Mouse (Mus musculus) lung, postnatal 25 days (tissue): ENCODE data around the gene Asic1.

Source experiments
- DNase-seq: peaks from one replicate; pipeline ENCODE4 v3.0.0; 2022; ENCODE audit warnings: low spot score

Asic1 gene

DNA sequence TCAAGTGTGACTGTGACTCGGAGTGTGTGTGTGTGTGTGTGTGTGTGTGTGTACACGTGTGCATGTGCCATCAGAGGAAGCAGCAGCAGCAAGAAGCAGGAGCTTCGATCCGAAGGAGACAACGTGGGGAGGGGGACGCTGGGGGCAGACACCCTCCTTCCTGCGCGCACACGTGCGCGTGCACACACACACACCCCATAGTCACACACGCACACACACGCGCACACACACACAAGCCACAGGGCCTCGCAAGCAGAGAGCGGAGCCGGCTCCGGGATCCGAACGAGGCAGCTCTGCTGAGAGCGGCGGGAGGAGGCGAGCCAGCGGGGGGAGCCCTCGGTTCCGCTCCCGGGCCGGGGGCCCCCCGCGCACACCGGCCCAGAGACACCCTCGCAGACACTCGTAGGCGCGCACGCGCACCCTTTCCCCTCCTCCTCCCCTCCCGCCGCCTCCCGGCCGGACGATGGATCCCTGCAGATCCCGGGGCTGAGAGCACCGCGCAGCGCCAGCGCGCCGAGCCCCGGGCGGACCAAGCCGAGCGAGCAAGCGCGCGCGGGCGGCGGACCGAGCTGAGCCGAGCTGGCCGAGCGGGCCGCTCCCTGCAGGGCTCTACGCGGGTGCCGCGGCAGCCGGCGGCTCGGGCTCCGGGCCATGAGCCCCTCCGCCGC lies at the start of gene Asic1:
TSS of gene Asic1 (plus strand) at position 215 of the 668 bp plus-strand sequence.
- peak; percentile 41 for DNase-seq

DNA sequence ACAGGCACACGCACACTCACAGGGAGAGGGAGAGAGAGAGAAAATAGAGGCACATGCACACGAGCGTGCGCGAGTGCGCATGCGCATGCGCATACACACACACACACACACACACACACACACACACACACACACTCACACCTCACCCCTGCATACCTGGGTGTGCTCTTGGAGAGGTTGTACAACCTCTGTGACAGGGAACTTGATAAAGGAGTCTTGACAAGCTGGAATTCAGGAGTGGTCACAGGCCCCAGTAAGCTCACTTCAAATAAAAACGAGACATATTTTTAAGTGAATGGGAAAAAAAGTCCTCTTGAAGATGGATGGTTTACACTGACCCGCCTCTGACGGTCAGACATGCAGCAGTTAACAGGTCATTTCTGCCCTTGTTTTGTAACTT lies 48.1 kb upstream of the Asic1 start:
- DNase-seq, result no peak

DNA sequence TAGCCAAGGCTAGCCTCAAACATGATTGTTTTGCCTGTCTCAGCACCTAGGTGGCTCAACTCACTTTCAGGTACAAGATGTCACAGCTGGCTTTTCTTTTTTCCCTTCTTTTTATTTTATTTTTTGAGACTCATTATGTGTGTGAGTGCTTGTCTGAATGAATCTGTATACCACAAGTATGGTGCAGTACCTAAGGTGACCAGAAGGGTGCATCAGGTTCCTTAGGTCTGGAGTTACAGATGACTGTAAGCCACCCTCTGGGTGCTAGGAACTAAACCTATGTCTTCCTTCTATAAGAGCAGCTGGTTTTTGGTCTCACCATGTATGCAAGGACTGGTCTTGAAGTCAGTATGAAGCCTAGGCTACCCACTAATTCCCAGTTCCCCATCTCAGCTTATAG lies 38.5 kb upstream of the Asic1 start:
- DNase-seq, result no peak

DNA sequence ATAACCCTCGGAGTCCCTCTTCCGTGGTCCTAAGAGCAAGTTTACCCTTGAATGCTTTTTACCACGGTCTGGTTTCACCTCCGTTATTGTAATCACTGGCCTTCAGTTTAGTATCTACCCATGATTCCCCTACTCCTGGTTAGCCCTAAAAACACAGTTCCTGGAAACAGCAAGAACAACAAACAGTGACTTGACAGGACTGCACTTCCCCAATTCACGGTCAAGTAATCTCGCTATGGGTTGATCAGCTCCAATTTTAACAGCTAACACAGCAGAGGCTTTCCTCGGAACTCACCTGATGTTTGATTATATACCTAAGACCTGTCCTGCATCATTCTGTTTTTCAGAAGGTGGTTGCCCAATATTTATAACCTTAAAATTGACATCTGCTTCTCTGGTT lies 35.5 kb upstream of the Asic1 start:
- no peak for DNase-seq

DNA sequence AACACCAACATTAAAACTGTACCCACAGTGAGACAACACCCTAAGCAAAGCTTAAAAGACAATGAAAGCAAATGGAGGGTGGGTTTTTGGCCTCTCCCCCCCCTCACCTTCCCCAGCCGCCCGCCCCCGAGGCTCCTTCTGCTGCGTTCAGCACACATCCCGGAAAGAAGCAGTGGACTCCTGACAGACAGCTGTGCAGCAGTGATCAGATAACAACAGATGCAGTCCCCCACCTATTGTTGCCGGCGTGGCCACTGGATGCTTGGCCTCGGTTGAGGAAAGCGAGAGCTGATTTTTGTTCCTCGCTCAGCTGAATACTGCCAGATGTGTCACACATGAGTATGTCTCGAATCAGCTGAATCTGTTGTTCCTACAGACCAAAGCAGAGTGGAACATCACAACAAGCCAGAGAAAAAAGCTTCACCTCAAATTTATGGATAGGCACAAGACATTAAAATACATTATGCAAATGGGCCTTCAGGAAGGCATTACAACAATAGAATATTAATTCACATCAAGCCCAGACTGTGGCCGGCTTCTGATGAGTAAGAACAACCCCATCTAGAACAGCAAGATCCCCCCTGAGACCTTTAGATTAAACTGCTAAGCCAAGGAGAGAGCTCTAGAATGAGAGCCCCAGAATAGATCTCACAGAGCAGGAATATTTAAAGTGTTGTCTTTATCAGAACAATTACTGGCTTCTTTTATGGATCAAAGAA lies 32.6 kb upstream of the Asic1 start:
- DNase-seq, result no peak

DNA sequence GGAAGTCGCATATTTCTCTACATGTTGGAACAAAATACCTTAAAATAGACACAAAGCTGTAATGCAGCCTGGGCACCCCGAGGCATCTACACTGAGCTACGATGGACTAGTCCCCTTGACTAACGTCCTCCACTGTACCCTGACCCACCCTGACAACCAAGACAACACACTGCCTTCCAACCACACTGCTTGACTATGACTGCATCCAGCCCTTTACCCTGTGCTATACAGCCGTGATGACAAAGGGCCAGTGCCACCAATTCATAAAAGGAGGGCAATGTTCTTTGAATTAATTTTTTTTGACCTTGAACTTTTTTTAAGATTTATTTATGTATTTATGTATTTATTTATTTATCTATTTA lies 32.1 kb upstream of the Asic1 start:
- DNase-seq, result no peak

DNA sequence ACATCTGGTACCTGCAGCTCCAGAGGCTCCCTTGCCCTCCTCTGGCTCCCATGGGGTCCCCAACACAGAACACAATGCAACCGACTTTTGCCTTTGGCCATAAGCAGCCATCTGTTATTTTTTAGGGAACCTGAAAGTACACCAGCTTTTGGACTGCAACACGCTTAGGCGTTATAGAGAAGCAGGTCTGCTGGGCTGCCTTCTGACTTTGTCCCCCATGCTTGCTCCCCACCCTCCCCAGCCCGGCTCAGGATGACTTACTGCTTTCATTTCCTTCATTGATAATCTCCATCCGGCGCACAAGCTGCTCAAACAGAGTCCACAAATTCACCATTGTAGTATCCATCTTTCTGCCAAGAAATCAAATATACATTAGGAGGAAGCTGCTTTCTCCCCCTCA lies 27.5 kb upstream of the Asic1 start:
- DNase-seq, result no peak

DNA sequence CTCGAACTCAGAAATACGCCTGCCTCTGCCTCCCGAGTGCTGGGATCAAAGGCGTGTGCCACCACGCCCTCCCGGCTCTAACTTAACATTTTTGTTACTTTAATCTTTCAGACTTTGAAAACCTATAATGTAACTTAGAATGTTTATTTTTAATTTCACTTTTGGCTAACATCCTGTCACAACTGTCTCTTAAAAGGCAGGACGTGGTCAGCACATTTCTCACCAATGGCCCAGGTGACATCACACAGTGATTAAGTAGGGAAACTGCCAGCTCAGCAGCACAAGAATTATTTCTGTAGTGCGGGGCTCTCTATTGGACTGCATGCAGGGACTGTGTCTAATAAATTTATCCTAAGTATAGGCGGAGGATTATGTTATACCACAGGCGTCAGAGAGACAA lies 26.3 kb upstream of the Asic1 start:
- no peak for DNase-seq

DNA sequence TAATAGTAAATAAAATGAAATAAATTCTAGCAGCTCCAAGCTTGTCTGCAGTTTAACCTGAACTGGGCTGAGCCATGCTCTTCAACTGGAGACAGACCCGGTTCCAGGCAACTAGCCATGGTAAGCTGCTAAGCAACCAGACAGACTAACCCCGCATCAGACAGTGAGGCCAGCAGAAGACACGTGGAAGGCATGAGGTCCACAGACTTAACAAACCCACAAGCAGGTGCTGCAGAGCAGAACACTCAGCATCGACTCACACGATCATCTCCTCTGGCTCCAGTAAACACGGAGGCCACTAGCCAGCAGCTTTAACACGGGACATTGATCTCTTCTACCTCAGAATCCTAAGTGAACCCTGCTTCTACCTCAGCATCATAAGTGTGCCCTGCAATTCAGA lies 25.4 kb upstream of the Asic1 start:
- no peak for DNase-seq

DNA sequence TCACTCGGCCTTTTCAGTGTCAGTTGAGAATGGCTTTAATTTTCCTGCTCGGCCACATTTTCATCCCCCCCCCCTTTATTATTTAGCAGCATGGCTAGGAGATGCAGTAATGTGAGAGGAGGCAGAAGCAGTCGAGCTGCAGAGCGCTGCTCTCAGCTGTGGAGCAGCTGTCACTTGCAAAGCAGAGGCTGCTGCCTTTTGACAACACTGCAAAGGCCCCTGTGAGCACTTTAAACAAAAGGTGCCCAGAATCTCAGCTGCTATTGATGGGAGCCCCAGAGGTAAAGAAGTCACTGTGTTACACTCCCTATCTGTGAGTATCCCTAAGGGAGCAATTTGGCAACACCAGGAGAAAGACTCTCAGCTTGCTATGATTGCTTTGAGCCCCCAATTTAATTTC lies 21.8 kb upstream of the Asic1 start:
- no peak for DNase-seq

DNA sequence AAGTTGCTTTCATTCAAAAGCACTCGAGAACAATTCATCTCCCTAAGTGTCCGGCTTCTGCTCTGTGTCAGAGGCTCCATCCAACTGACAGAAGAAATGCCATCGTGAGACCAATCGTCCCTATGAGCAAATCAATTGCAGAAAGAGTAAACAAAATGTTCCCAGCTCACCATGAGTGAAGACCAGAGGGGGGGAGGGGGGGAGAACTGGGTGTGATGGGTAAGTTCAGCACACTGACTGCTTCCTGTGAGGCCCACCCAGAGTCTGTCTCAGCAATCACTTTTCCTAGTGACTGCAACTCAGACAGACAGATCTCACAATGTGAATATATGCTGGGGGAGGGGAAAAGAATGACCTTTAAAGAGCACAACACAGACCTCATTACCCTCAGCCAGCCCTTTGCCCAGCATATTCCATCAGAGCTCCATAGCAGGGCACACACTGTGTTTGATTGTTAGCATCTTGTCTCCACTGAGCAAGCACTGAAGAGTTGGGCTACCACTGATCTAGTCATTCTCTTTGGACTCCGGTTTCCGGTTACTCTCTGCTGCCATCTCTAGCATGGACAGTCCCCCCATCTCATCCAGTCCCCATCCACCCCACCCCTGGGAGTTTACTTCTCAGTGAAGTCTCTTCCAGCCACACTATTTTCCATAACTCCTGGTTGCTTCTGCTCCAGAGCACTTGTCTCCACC lies 21.0 kb upstream of the Asic1 start:
- no peak for DNase-seq

DNA sequence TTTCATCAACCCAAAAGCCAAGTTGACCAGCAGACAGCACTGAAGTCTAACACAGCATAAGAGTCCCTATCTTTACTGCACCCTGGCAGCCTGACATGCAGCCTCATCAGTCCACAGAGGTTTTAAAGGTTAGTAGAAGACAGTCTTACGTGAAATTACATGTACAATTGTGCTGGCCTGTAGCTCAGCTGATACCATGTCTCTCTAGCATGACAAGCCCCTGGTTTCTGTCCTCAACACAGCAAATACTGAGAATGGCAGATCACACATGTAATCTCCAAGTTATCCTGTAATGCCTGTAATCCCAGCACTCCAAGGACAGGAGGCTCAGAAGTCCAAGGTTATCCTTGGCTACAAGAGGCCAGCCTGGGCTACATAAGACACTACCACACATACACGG lies 19.9 kb upstream of the Asic1 start:
- DNase-seq, result no peak

DNA sequence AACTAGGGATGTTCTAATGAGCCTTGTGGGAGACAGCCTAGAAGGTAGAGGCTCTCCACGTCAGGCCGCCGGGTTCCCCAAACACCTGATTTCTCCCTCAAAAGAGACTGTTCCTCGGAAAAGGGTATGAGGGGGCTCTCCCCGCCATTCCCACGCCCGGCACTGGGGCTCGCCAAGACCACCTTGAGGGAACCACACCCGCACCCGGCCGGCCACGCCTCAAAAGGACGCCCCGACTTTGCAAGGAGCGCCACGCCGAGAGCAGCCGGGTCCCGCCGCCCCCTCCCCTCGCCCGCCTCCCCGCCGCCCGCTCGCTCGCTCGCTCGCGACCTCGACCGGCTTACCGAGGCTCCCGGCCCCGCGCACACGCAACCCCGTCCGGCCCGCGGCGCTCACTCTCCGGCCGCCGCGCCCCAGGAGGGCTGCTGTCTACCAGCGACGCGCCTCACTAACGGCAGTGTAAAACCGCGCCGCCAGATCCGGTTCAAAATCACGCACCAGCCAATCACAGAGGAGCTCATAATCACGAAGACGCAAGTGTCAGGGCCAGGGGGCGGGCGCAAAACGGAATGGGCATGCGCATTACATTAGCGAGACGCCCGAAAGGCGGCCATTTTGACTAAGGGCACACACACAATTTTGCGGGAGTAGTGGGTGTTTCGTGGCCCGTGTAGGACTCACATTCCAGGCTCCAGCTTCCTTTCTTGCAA lies 18.9 kb upstream of the Asic1 start, which contains the start of gene Racgap1:
TSS of gene Racgap1 (minus strand) at position 494 of the 710 bp plus-strand sequence.
- DNase-seq, result peak; percentile 98

DNA sequence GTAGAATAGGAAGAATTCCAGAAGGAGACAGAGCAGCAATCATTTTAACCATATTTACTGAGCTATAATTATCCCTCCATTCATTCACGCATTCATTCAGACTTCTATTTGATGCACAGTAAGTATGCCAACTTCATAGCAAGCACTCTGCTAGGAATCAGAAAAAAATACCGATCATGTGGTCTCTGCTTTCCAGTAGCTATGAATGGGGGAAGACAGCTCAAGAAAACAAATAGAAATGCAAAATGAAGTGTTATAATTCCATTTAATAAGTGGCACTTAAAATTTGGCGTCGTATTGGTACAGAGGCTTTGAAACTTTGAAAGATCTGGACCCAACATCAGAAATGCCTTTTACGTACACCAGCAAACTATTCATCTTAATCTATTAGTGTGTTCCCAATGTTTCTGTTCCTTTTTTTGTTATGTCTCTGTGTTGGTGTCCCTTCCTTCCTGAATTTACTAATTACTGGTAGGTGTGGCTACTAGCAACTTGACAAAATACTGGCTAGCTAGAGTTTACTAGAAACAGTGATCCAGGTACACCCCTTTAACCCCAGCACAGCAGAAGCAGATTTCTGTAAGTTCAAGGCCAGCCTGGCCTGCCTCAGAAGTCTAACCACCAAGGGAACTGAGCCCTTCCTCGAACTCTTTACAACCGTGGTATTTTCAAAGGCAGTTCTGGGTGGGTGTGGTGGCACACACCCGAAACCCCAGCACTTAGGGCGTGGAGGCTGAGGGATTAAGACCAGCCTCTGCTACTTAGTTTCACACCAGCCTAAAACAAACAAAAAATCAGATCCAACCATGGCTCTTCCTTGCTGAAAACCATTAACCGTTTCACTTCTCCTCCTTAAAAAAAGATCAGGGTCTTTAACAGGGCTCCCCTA lies 17.9 kb upstream of the Asic1 start:
- DNase-seq, result no peak

DNA sequence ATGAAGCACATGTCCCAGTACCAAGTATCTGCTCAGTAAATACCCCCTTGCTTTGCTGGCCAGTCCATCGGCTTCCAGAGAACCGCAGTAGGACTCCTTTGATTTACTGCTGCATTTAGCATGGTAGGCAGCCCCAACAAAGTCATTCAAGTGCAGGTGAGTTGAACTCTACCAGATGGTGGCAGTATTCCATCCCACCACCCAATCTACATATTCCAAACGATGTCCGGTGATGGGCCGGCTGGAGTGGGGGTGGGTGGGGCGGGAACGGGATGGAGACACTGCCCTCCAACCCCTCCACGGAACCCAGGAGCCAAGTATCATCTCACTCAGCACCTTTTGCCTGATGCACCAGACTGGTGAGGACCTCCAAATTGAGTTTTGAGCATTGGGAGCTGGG lies 16.9 kb upstream of the Asic1 start:
- DNase-seq, result no peak

DNA sequence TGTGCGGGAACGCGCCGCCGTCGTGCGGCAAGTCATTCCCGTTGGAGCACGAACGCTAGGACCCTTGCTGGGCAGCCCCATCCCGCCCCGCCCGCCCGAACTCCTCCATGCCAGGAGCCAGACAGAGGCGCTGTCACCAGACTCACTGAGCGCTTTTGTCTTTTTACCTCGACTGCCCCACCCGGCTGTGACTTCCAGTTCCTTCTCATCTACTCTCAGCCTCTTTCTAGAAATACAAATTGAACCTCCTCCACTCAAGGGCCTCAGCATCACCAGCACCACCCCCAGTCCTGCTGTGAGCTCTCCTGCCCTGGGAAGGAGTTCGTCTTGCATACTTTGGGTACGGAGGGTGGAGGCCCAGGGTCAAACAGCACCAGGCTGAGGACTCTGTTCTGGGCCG lies 16.3 kb upstream of the Asic1 start:
- DNase-seq, result no peak

DNA sequence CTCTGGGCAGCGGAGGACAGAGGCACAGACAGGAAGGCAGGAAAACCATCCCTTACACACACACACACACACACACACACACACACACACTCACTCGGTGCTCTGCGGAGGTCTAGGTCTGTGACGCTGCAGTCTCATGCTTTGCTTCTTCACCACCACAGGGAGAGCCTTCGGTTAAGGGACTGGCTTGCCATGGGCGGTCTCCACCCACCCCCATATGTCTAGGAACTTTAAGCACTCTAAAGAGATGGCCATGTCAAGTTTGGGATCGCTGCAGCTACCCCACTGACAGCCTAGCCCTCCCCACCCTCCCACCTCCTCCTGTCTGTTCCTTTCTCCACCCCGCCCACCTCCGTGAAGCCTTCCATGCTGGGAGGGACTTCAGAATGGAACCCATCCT lies 14.2 kb upstream of the Asic1 start:
- no peak for DNase-seq

DNA sequence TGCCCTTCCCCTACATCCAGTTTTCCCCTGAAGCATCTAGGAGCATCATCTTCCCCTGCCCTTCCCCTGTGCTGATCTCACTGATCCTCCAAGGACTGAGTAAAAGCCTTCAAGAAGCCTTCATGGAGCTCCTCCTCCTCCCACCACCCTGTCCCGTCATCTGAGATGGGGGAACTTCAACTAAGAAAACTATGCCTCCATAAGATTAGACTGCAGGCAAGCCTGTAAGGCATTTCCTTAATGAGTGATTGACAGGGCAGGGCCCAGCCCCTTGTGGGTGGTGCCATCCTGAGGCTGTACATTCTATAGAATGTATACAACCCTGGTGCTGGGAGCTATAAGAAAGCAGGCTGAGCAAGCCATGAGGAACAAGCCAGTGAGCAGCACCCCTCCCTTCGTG lies 11.7 kb upstream of the Asic1 start:
- DNase-seq, result no peak

DNA sequence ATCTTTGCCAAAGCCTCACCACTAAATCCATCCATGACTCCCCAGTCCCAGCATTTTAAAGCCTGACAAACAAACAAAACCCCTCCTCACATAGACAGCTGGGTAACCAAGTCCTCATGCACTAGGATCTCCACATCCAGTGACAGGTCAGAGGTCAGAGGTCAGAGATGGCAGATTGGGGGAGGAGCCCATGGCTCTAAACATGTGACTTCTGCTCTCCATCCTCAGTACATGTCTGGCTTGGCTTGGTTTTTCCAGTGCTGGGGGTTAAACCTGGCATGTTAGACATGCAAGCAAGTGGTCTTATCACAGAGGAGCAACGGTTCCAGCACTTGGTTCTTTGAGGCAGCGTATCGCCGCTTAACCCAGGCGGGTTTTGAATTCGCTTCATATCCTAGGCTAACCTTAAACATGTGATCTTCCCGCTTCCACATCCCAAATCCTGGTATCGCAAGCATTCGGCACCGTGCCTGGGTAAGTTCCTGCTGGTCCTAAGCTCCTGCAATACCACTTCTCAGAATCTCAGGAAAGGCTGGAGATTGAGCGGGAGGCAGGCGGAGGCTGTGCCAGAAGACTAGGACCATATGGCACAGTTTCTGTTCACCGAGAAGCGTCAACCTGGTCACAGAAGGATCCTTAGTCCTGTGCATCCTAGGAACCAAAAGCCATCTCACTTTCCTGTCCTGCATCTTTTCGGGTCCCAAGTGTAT lies 8.9 kb upstream of the Asic1 start:
- no peak for DNase-seq

DNA sequence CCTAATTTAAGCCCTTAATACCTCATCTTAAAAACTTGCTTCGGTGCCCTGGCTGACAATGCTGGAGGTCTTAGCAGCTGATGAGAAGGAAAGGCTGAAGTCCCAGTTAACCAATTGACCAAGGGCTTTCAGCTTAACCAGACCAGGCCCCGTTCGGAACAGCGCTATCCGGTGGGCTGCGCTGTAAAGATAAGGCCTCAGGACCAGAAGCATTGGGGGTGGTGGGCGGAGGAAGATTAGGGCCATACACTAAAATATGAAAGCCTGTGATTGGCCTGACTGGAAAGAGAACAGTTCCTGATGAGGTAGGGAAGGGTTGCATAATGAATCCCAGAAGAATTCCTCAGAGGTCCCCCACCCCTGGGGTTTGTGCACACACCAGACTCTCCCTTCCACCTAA lies 7.8 kb upstream of the Asic1 start:
- DNase-seq, result no peak

DNA sequence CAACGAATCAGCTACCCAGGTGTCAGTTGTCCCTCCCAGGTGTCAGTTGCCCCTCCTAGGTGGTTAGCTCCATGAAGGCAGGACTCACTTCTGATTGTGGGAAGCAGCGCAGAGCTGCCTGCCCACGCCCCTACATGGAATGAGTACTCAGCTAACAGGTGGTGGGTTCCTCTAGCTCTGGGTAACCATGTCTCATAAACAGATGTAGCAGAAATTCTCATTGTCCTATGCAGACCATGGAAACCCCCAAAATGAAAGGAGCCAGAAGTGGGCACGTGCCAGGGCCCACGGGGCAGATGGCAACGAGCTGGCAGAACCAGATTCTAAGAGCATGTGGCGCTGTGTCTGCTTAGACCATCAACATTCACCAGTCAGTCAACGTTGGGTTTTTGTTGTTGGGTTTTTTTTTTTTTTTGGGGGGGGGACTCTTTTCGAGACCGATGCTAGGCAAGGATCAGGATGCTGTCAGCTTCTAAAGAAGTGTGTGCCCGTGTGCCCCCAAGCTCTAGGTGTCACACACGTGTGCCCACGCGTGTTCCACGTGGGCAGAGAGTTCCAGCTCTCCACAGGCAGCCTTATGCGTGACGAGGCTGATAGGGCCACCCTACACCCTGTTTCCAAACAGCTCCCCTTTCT lies 6.1 kb upstream of the Asic1 start:
- no peak for DNase-seq
